Mouse (Mus musculus) CD4-positive helper T cell, adult 2 months (primary cell): ENCODE results near the gene Birc2.

ENCODE experiments used
- DNase-seq: peaks from one replicate; pipeline ENCODE4 v3.0.0-alpha.2; 2012; ENCODE audit warnings: low read depth, missing footprints, low spot score

Gene Birc2

GRCm38 (mm10) chr9:7846667-7847199 is 9.9 kb upstream of the Birc2 start:
- no peak for DNase-seq

- no peak for DNase-seq
Observed at GRCm38 (mm10) chr9:7845216-7845895, 8.5 kb upstream of the Birc2 start.

- no peak for DNase-seq
Observed at GRCm38 (mm10) chr9:7841221-7841620, 4.4 kb upstream of the Birc2 start.

GRCm38 (mm10) chr9:7837806-7838440 is 1.1 kb upstream of the Birc2 start:
- DNase-seq = peak; percentile 66

GRCm38 (mm10) chr9:7836331-7836730 is 533 bp downstream of the Birc2 start:
- no peak for DNase-seq

GRCm38 (mm10) chr9:7835302-7835701 is 1.6 kb downstream of the Birc2 start:
- DNase-seq = no peak

GRCm38 (mm10) chr9:7833421-7833820 is 3.4 kb downstream of the Birc2 start:
- peak; percentile 16 for DNase-seq

- peak; percentile 55 for DNase-seq
Observed at GRCm38 (mm10) chr9:7829531-7830528, 7.0 kb downstream of the Birc2 start.

GRCm38 (mm10) chr9:7828706-7829105 is 8.2 kb downstream of the Birc2 start:
- no peak for DNase-seq

- no peak for DNase-seq
Observed at GRCm38 (mm10) chr9:7824916-7825315, 11.9 kb downstream of the Birc2 start.

GRCm38 (mm10) chr9:7822758-7823157 is 14.1 kb downstream of the Birc2 start:
- DNase-seq = no peak

- DNase-seq = peak; percentile 46
Observed at GRCm38 (mm10) chr9:7805101-7805506, 31.8 kb downstream of the Birc2 start.

- DNase-seq = no peak
Observed at GRCm38 (mm10) chr9:7798555-7798954, 38.3 kb downstream of the Birc2 start.

GRCm38 (mm10) chr9:7797542-7797941 is 39.3 kb downstream of the Birc2 start:
- DNase-seq = no peak

GRCm38 (mm10) chr9:7796129-7796864 is 40.6 kb downstream of the Birc2 start:
- no peak for DNase-seq

GRCm38 (mm10) chr9:7795581-7795980 is 41.3 kb downstream of the Birc2 start:
- no peak for DNase-seq

GRCm38 (mm10) chr9:7793561-7793960 is 43.3 kb downstream of the Birc2 start:
- no peak for DNase-seq

- DNase-seq = no peak
Observed at GRCm38 (mm10) chr9:7790580-7791084, 46.2 kb downstream of the Birc2 start.

- no peak for DNase-seq
Observed at GRCm38 (mm10) chr9:7789764-7790575, 46.9 kb downstream of the Birc2 start.

GRCm38 (mm10) chr9:7788411-7788810 is 48.5 kb downstream of the Birc2 start:
- DNase-seq = no peak
